Comparison of ENCODE assay signal across 8 mouse cellular contexts in genomic region chr7:70348977-70349615, GRCm38 (mm10). TPM values are rescaled to one million over a fixed set of nuclear protein-coding genes. Genes with fewer than 3 reads are reported as not detected.
DNase-seq lines count a peak whose midpoint lies in the region; ATAC-seq and TF ChIP-seq lines count a peak whose summit lies in the region.

No protein-coding gene starts in this region.

- H3K4me3 ChIP-seq in kidney, adult 2 months (ENCODE audit: insufficient read depth, low read depth, low read length) = 0 out of 2 replicates have a peak overlapping the region, but pooled peaks have one; percentile 6
- H3K4me3 ChIP-seq in embryonic facial prominence, embryonic 14.5 days (ENCODE audit: low read depth, low read length) = peak overlapping the region; percentile 17
- H3K4me3 ChIP-seq in hindbrain, embryonic 16.5 days (ENCODE audit: low read length) = peak overlapping the region; percentile 17
- peak overlapping the region; percentile 54 for H3K4me3 ChIP-seq in midbrain, embryonic 16.5 days (ENCODE audit: low read depth, low read length)

- peak overlapping the region; percentile 87 for H3K9ac ChIP-seq in embryonic facial prominence, embryonic 14.5 days (ENCODE audit: low read depth, low read length)
- H3K9ac ChIP-seq in hindbrain, embryonic 16.5 days (ENCODE audit: low read depth, low read length) = peak overlapping the region; percentile 52
- H3K9ac ChIP-seq in midbrain, embryonic 16.5 days (ENCODE audit: low read depth, low read length) = peak overlapping the region; percentile 64

- H3K9me3 ChIP-seq in embryonic facial prominence, embryonic 14.5 days (ENCODE audit: control insufficient read depth, low read length) = no peaks in the 10 kb centered on the region
- H3K9me3 ChIP-seq in hindbrain, embryonic 16.5 days (ENCODE audit: control insufficient read depth, low read length) = no peaks in the 10 kb centered on the region
- no peaks in the 10 kb centered on the region for H3K9me3 ChIP-seq in midbrain, embryonic 16.5 days (replicated peaks; ENCODE audit: control insufficient read depth, low read length, poor library complexity, severe bottlenecking)

- H3K4me2 ChIP-seq in embryonic facial prominence, embryonic 14.5 days (ENCODE audit: low read depth, low read length) = peak overlapping the region; percentile 80
- peak overlapping the region; percentile 73 for H3K4me2 ChIP-seq in hindbrain, embryonic 16.5 days (ENCODE audit: low read length)
- H3K4me2 ChIP-seq in midbrain, embryonic 16.5 days (ENCODE audit: low read length) = peak overlapping the region; percentile 76

- H3K27ac ChIP-seq in kidney, adult 2 months (ENCODE audit: insufficient read depth, low read depth, low read length) = peak overlapping the region; percentile 85
- peak overlapping the region; percentile 52 for H3K27ac ChIP-seq in embryonic facial prominence, embryonic 14.5 days (replicated peaks; ENCODE audit: low read depth, low read length)
- H3K27ac ChIP-seq in hindbrain, embryonic 16.5 days (ENCODE audit: low read depth, low read length) = peak overlapping the region; percentile 93
- H3K27ac ChIP-seq in midbrain, embryonic 16.5 days (ENCODE audit: low read length) = peak overlapping the region; percentile 89

- H3K36me3 ChIP-seq in kidney, adult 2 months (ENCODE audit: control insufficient read depth, insufficient read depth, low read length) = no peaks in the 10 kb centered on the region
- H3K36me3 ChIP-seq in embryonic facial prominence, embryonic 14.5 days (ENCODE audit: control insufficient read depth, insufficient read depth, low read length) = 0 out of 2 replicates have a peak, but pooled peaks cover 3% of the 10 kb centered on the region
- H3K36me3 ChIP-seq in hindbrain, embryonic 16.5 days (ENCODE audit: control insufficient read depth, insufficient read depth, low read length) = no peaks in the 10 kb centered on the region
- H3K36me3 ChIP-seq in midbrain, embryonic 16.5 days (ENCODE audit: control insufficient read depth, insufficient read depth, low read length) = no peaks in the 10 kb centered on the region

- no peak for TF ChIP-seq POLR2A in kidney, adult 2 months (IDR thresholded peaks at IDR 0.05; ENCODE audit: low read depth, low read length)

- no peak for DNase-seq in kidney, adult 2 months
- DNase-seq in kidney, postnatal 14 days = no peak
- DNase-seq in embryonic facial prominence, embryonic 14.5 days (ENCODE audit: low spot score) = no peak
- no peak for DNase-seq in thymus, postnatal 36 days
- no peak for DNase-seq in urinary bladder, adult 18-20 months (ENCODE audit: low spot score in 2 of 2)
- no peak for DNase-seq in adipocyte (ENCODE audit: low spot score)

- TF ChIP-seq CTCF in kidney, adult 2 months (conservative IDR thresholded peaks at IDR 0.05; ENCODE audit: insufficient read depth, insufficient read length, low read depth, low read length) = no peak

- no peaks in the 10 kb centered on the region for H3K27me3 ChIP-seq in kidney, adult 2 months (replicated peaks; ENCODE audit: control insufficient read depth, insufficient read depth, low read length)
- peaks cover 51% of the 10 kb centered on the region for H3K27me3 ChIP-seq in embryonic facial prominence, embryonic 14.5 days (replicated peaks; ENCODE audit: control insufficient read depth, insufficient read depth, low read length)
- H3K27me3 ChIP-seq in hindbrain, embryonic 16.5 days (replicated peaks; ENCODE audit: control insufficient read depth, insufficient read depth, low read length) = peaks cover 13% of the 10 kb centered on the region
- peaks cover 32% of the 10 kb centered on the region for H3K27me3 ChIP-seq in midbrain, embryonic 16.5 days (ENCODE audit: control insufficient read depth, insufficient read depth, low read depth, low read length)

- peaks cover 12% of the 10 kb centered on the region; the same call in 1 of the 2 replicates for H3K4me1 ChIP-seq in kidney, adult 2 months (ENCODE audit: control insufficient read depth, insufficient read depth, low read length)
- peaks cover 34% of the 10 kb centered on the region for H3K4me1 ChIP-seq in embryonic facial prominence, embryonic 14.5 days (ENCODE audit: control insufficient read depth, insufficient read depth, low read length)
- peaks cover 35% of the 10 kb centered on the region for H3K4me1 ChIP-seq in hindbrain, embryonic 16.5 days (ENCODE audit: control insufficient read depth, insufficient read depth, low read depth, low read length)
- H3K4me1 ChIP-seq in midbrain, embryonic 16.5 days (ENCODE audit: control insufficient read depth, insufficient read depth, low read length) = peaks cover 19% of the 10 kb centered on the region

- ATAC-seq in embryonic facial prominence, embryonic 14.5 days (ENCODE audit: low read depth) = no peak
- no peak for ATAC-seq in hindbrain, embryonic 16.5 days
- ATAC-seq in midbrain, embryonic 16.5 days = no peak

- WGBS in kidney, adult 2 months = 38% methylated on average over 11 of the region's 11 CpGs
- 26% methylated on average over 11 of the region's 11 CpGs for WGBS in embryonic facial prominence, embryonic 14.5 days
- WGBS in hindbrain, embryonic 16.5 days = 19% methylated on average over 11 of the region's 11 CpGs
- WGBS in midbrain, embryonic 16.5 days = 8% methylated on average over 11 of the region's 11 CpGs

RNA-seq across cellular contexts. Expression of gene Nr2f2, which starts 17.4 kb away (rescaled TPM):
- polyA plus RNA-seq in kidney, adult 2 months (2012; rRNA removed) = 193 and 288 TPM in 2 replicates
- polyA plus RNA-seq in embryonic facial prominence, embryonic 14.5 days (2014; fragmentation: Nextera tagmentation; extraction: Ambion mirVana) = 51.4 and 55.5 TPM in 2 replicates
- polyA plus RNA-seq in hindbrain, embryonic 16.5 days (2015; fragmentation: Nextera tagmentation; extraction: Ambion mirVana) = 63.1 and 68.9 TPM in 2 replicates
- polyA plus RNA-seq in midbrain, embryonic 16.5 days (2015; fragmentation: Nextera tagmentation; extraction: Ambion mirVana) = 78.0 and 102 TPM in 2 replicates
